Mouse (Mus musculus) layer of hippocampus, adult 9-11 months (tissue): Measurements from ENCODE around the gene Zpr1.

Experiments used
- DNase-seq: peaks from one replicate; pipeline ENCODE4 v3.0.0; 2022

Gene Zpr1

GRCm38 (mm10) chr9:46329801-46330585, 57.1 kb downstream of the Zpr1 start:
- no peak for DNase-seq

GRCm38 (mm10) chr9:46330586-46330895, 57.7 kb downstream of the Zpr1 start:
- DNase-seq, result no peak

- no peak for DNase-seq
Observed at GRCm38 (mm10) chr9:46331301-46331700, 58.4 kb downstream of the Zpr1 start.
